9 mouse cellular contexts compared by ENCODE assay signal in the genomic region with DNA sequence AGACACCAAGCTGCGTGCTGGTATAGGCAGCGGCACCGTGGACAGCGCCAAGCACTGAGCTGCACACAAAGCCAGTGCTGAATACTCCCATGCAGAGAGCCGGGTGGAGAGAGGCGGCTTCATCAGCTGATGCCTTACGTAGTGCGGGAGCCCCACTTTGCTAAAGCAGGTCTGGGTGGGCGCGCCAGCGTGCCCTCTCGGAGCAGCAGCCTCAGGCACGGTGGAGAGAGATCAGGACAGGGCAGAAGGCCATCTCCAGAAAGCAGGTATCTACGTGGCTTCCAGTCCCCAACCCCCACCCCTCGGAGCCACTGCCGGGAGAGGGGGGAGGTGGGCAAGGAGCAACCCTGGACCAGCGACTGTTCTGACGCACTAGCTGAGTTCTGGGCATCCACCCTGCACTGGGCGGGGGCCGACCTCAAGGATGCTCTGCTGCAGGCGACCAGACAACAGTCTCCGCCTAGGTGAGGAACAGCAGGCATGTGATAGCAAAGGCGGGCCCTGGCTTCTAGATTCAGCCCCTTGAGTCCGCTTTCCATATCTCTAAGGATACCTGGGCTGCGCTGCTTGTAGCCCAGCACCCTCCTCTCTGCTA. TPM values are rescaled to one million over a fixed set of nuclear protein-coding genes. Genes with fewer than 3 reads are reported as not detected.
DNase-seq lines count a peak whose midpoint lies in the region; ATAC-seq lines count a peak whose summit lies in the region.
"Had no signal": no experiment of that assay in that cellular context is flagged by ENCODE, and none has a peak within 500 bp of the region (broad histone marks: within the 10 kb centered on the region; RNA-seq: fewer than 3 reads in every experiment).

A gene (plus strand): TSS at position 449 of the 595 bp plus-strand sequence.

- H3K27me3 ChIP-seq in forebrain, embryonic 10.5 days (ENCODE audit: poor library complexity, severe bottlenecking): peaks cover 25% of the 10 kb centered on the region
- peaks cover 12% of the 10 kb centered on the region for H3K27me3 ChIP-seq in intestine, embryonic 16.5 days (replicated peaks; ENCODE audit: control insufficient read depth, insufficient read depth, low read length)

- H3K4me3 ChIP-seq in forebrain, embryonic 10.5 days: peak within 1 kb of the TSS; percentile 48
- H3K4me3 ChIP-seq in intestine, embryonic 16.5 days (ENCODE audit: low read length): 0 out of 2 replicates have a peak within 1 kb of the TSS, but pooled peaks have one; percentile 4
- H3K4me3 ChIP-seq: erythroblast, embryonic 14.5 days had no signal

- WGBS in forebrain, embryonic 10.5 days: 4% methylated on average over 25 of the region's 25 CpGs
- 3% methylated on average over 25 of the region's 25 CpGs for WGBS in intestine, embryonic 16.5 days

- peaks cover 8% of the 10 kb centered on the region for H3K4me1 ChIP-seq in forebrain, embryonic 10.5 days
- no peaks in the 10 kb centered on the region for H3K4me1 ChIP-seq in intestine, embryonic 16.5 days (ENCODE audit: control insufficient read depth, insufficient read depth, low read length)

- no peak within 1 kb of the TSS for H3K9ac ChIP-seq in intestine, embryonic 16.5 days (ENCODE audit: low read depth, low read length)

- peak; percentile 60; the same call in 1 of the 2 replicates for ATAC-seq in intestine, embryonic 16.5 days

- no peaks in the 10 kb centered on the region for H3K9me3 ChIP-seq in forebrain, embryonic 10.5 days
- H3K9me3 ChIP-seq in intestine, embryonic 16.5 days (ENCODE audit: control insufficient read depth, low read length): no peaks in the 10 kb centered on the region

- no peak within 1 kb of the TSS for H3K4me2 ChIP-seq in intestine, embryonic 16.5 days (ENCODE audit: low read depth, low read length)

- H3K36me3 ChIP-seq in forebrain, embryonic 10.5 days (replicated peaks): no peaks in the 10 kb centered on the region
- H3K36me3 ChIP-seq in intestine, embryonic 16.5 days (ENCODE audit: control insufficient read depth, insufficient read depth, low read length): no peaks in the 10 kb centered on the region

- no peak within 1 kb of the TSS for H3K27ac ChIP-seq in forebrain, embryonic 10.5 days
- H3K27ac ChIP-seq in intestine, embryonic 16.5 days (ENCODE audit: low read length): no peak within 1 kb of the TSS

- intact Hi-C loops in left cerebral cortex, postnatal 4 days (cut with DNase I): no loop called here

- DNase-seq in NIH3T3 (ENCODE audit: low read depth): peak; percentile 24
- DNase-seq in adrenal gland, postnatal 36 days: peak; percentile 32 to 37
- peak; percentile 47 for DNase-seq in forebrain, embryonic 10.5 days (ENCODE audit: extremely low spot score, low spot score)
- DNase-seq in left cerebral cortex, postnatal 4 days: peak; percentile 20
- DNase-seq in right cerebral cortex, adult 2 months (ENCODE audit: low spot score in 2 of 2): peak; percentile 73 to 74
- no peak for DNase-seq in gastrocnemius, postnatal 25 days

RNA-seq across cellular contexts. Expression of the gene that starts here (rescaled TPM):
- not detected for total RNA-seq in adrenal gland, postnatal 36 days (2021)
- polyA plus RNA-seq in forebrain, embryonic 10.5 days (2016; fragmentation: Nextera tagmentation; extraction: Ambion mirVana): not detected in 2 replicates
- not detected in 2 replicates for polyA plus RNA-seq in intestine, embryonic 16.5 days (2015; fragmentation: Nextera tagmentation; extraction: Ambion mirVana)
- total RNA-seq in left cerebral cortex, postnatal 4 days (2021): 10 to 100 TPM in 1 of 2 experiments, 1 to 10 TPM in 1; 8.9 to 10.9 TPM
- total RNA-seq in gastrocnemius, postnatal 25 days (2021): not detected
- polyA plus RNA-seq: erythroblast, embryonic 14.5 days; spleen, adult 2 months had no signal

Comparison
In these comparisons a context has a peak if more than half of its experiments do, and no peak if none do; other contexts are left out.
1. RNA of the gene that starts here (total RNA-seq): 8.9 to 10.9 TPM in left cerebral cortex, postnatal 4 days; not detected in adrenal gland, postnatal 36 days and not detected in gastrocnemius, postnatal 25 days; every median in the first group is over 4 times any median in the second.
2. Peak in DNase-seq in adrenal gland, postnatal 36 days; RNA of the gene not detected or under 1 TPM.
3. Peak in DNase-seq and H3K4me3 ChIP-seq in forebrain, embryonic 10.5 days; RNA of the gene not detected or under 1 TPM.
4. Peak in ATAC-seq and H3K4me3 ChIP-seq in intestine, embryonic 16.5 days; RNA of the gene not detected or under 1 TPM.